Comparison of ENCODE assay signal across 10 mouse cellular contexts in the genomic region with DNA sequence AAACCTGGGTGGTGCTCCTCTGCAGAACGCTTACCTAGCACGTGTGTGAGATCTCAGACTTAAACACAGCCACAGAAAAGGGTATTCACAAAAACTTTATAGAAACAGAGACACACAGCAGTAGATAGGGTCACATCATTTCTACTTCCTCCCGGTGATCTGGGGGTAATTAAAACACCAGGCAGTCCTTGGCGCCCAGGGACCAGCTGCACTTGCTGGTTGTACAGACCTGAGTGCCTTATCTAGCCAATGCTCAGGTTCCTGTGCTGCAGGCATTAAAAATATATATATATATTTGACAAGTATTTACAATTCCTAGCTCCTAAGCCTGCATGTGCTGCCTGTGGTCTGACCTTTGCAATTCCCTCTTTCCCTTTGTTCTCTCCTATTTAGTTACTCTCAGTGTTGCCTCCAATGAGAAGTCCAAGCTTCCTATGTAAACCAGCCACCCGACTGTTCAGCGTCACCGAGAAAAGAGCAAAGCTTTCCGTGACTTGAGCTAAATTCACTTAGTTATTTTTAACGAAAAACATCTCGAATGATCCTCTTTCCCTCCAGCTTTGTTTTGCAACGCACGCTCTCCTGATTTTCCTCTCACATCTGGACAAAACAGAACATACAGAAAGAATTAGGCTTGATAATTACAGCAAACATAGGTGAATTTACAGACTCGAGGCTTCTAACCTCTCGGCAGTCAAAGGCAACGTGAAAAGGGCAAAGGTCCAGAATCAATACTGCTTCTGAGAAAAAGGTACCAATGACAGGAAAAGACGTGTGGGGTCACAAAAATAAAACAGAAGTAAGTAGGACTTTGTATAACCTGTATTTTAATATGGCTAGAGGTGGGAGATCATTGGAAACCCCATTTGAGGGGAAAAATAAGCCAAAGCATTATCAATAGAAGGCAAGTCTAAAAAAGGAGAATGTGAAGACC.
DNase-seq lines count a peak whose midpoint lies in the region; ATAC-seq and TF ChIP-seq lines count a peak whose summit lies in the region.
"Had no signal": no experiment of that assay in that cellular context is flagged by ENCODE, and none has a peak within 500 bp of the region (broad histone marks: within the 10 kb centered on the region; RNA-seq: fewer than 3 reads in every experiment).

No protein-coding gene starts in this region.

- no peaks in the 10 kb centered on the region for H3K9me3 ChIP-seq in forebrain, embryonic 15.5 days
- H3K9me3 ChIP-seq in forebrain, embryonic 11.5 days (ENCODE audit: control insufficient read depth, low read length): no peaks in the 10 kb centered on the region
- H3K9me3 ChIP-seq in forebrain, postnatal 0 days (ENCODE audit: low read length): no peaks in the 10 kb centered on the region
- no peaks in the 10 kb centered on the region for H3K9me3 ChIP-seq in liver, embryonic 14.5 days (ENCODE audit: control insufficient read depth, low read length)

- no peak overlapping the region for H3K4me3 ChIP-seq in forebrain, embryonic 15.5 days
- no peak overlapping the region for H3K4me3 ChIP-seq in forebrain, embryonic 11.5 days (ENCODE audit: low read depth, low read length)
- H3K4me3 ChIP-seq in forebrain, postnatal 0 days (ENCODE audit: low read depth, low read length): no peak overlapping the region
- peak overlapping the region in 1 of 2 experiments; percentile 8; a peak in 1 of 4 replicates for H3K4me3 ChIP-seq in liver, embryonic 14.5 days (ENCODE audit: insufficient read depth in 1 of 2, low read depth in 2 of 2, low read length in 2 of 2)

- TF ChIP-seq EP300 in liver, embryonic 14.5 days (IDR thresholded peaks at IDR 0.05; ENCODE audit: low read depth): no peak

- peaks cover 31% of the 10 kb centered on the region for H3K27me3 ChIP-seq in forebrain, embryonic 15.5 days
- H3K27me3 ChIP-seq in forebrain, embryonic 11.5 days (ENCODE audit: control insufficient read depth, insufficient read depth, low read length): peaks cover 44% of the 10 kb centered on the region
- no peaks in the 10 kb centered on the region for H3K27me3 ChIP-seq in forebrain, postnatal 0 days (ENCODE audit: insufficient read depth, low read length)
- H3K27me3 ChIP-seq in liver, embryonic 14.5 days (ENCODE audit: control insufficient read depth, insufficient read depth, low read length): no peaks in the 10 kb centered on the region

- no peak for DNase-seq in forebrain, embryonic 11.5 days (ENCODE audit: low spot score)
- DNase-seq in brain, adult 2 months (ENCODE audit: low read depth, low spot score): peak; percentile 18
- peak; percentile 29 for DNase-seq in forebrain, postnatal 0 days
- DNase-seq in liver, embryonic 14.5 days (ENCODE audit: low read depth in 3 of 3, low spot score in 3 of 3): no peak
- DNase-seq in urinary bladder, postnatal 4 days (ENCODE audit: low spot score in 2 of 2): no peak
- no peak for DNase-seq in left cerebral cortex, postnatal 36 days (ENCODE audit: low spot score in 2 of 2)
- no peak for DNase-seq in spleen, postnatal 14 days (ENCODE audit: low spot score in 2 of 2)

- TF ChIP-seq CTCF in forebrain, postnatal 0 days (IDR thresholded peaks at IDR 0.05; ENCODE audit: low read depth): no peak
- no peak for TF ChIP-seq CTCF in liver, embryonic 14.5 days (IDR thresholded peaks at IDR 0.05; ENCODE audit: low read depth)

- H3K36me3 ChIP-seq in forebrain, embryonic 15.5 days: no peaks in the 10 kb centered on the region
- H3K36me3 ChIP-seq in forebrain, embryonic 11.5 days (ENCODE audit: control insufficient read depth, insufficient read depth, low read length): no peaks in the 10 kb centered on the region
- no peaks in the 10 kb centered on the region for H3K36me3 ChIP-seq in forebrain, postnatal 0 days (ENCODE audit: insufficient read depth)
- no peaks in the 10 kb centered on the region for H3K36me3 ChIP-seq in liver, embryonic 14.5 days (replicated peaks; ENCODE audit: control insufficient read depth, insufficient read depth, low read depth)

- H3K27ac ChIP-seq in forebrain, embryonic 15.5 days (replicated peaks): no peak overlapping the region
- H3K27ac ChIP-seq in forebrain, embryonic 11.5 days (ENCODE audit: low read depth, low read length): no peak overlapping the region
- H3K27ac ChIP-seq in forebrain, postnatal 0 days (ENCODE audit: low read depth, low read length): no peak overlapping the region
- no peak overlapping the region for H3K27ac ChIP-seq in liver, embryonic 14.5 days
- H3K27ac ChIP-seq: kidney, postnatal 0 days had no signal

- 33% methylated on average over 16 of the region's 16 CpGs for WGBS in forebrain, embryonic 15.5 days
- 45% methylated on average over 16 of the region's 16 CpGs for WGBS in forebrain, embryonic 11.5 days
- 36% methylated on average over 16 of the region's 16 CpGs for WGBS in forebrain, postnatal 0 days
- WGBS in liver, embryonic 14.5 days (ENCODE audit: insufficient replicate concordance): 52% methylated on average over 16 of the region's 16 CpGs

- intact Hi-C loops in left cerebral cortex, postnatal 36 days (cut with DNase I): no loop called here

- peaks cover 34% of the 10 kb centered on the region for H3K4me1 ChIP-seq in forebrain, embryonic 15.5 days
- peaks cover 3% of the 10 kb centered on the region; the same call in 1 of the 2 replicates for H3K4me1 ChIP-seq in forebrain, embryonic 11.5 days (replicated peaks; ENCODE audit: control insufficient read depth, insufficient read depth, low read length)
- H3K4me1 ChIP-seq in forebrain, postnatal 0 days (ENCODE audit: insufficient read depth): peaks cover 13% of the 10 kb centered on the region; the same call in 1 of the 2 replicates
- peaks cover 0 to 16% of the 10 kb centered on the region in 2 experiments; a peak in 3 of 4 replicates for H3K4me1 ChIP-seq in liver, embryonic 14.5 days (replicated peaks; ENCODE audit: control insufficient read depth in 2 of 2, insufficient read depth in 2 of 2, low read length in 1 of 2)

- no peak for ATAC-seq in forebrain, embryonic 15.5 days (replicated peaks)
- no peak for ATAC-seq in forebrain, embryonic 11.5 days (replicated peaks; ENCODE audit: low FRiP score)
- no peak for ATAC-seq in forebrain, postnatal 0 days
- ATAC-seq in liver, embryonic 14.5 days (ENCODE audit: insufficient read depth): no peak; the same call in 1 of the 2 replicates

- H3K9ac ChIP-seq in forebrain, embryonic 15.5 days (replicated peaks): no peak overlapping the region
- H3K9ac ChIP-seq in forebrain, embryonic 11.5 days (ENCODE audit: low read length): no peak overlapping the region
- no peak overlapping the region for H3K9ac ChIP-seq in forebrain, postnatal 0 days
- H3K9ac ChIP-seq in liver, embryonic 14.5 days (replicated peaks): no peak overlapping the region
- H3K9ac ChIP-seq: lung, embryonic 14.5 days had no signal

- 0 out of 2 replicates have a peak overlapping the region, but pooled peaks have one; percentile 1 for H3K4me2 ChIP-seq in forebrain, embryonic 15.5 days (replicated peaks)
- no peak overlapping the region for H3K4me2 ChIP-seq in forebrain, embryonic 11.5 days (ENCODE audit: low read depth, low read length, severe bottlenecking)
- H3K4me2 ChIP-seq in forebrain, postnatal 0 days (ENCODE audit: low read depth): no peak overlapping the region
- peak overlapping the region; percentile 48 for H3K4me2 ChIP-seq in liver, embryonic 14.5 days (ENCODE audit: low read depth)
- H3K4me2 ChIP-seq: lung, embryonic 14.5 days had no signal

Comparison
In these comparisons a context has a peak if more than half of its experiments do, and no peak if none do; other contexts are left out.
1. H3K4me2 ChIP-seq: peak in forebrain, embryonic 15.5 days (single experiment) and liver, embryonic 14.5 days (single experiment); none in forebrain, embryonic 11.5 days (single experiment) and forebrain, postnatal 0 days (single experiment).
2. DNase-seq: peak in brain, adult 2 months (single experiment) and forebrain, postnatal 0 days (single experiment); none in forebrain, embryonic 11.5 days (single experiment), liver, embryonic 14.5 days (0 of 3), urinary bladder, postnatal 4 days (0 of 2), left cerebral cortex, postnatal 36 days (0 of 2) and spleen, postnatal 14 days (0 of 2).